Mouse (Mus musculus): ENCODE data around the gene Arid5b. TPM values are rescaled to one million over a fixed set of nuclear protein-coding genes. Genes with fewer than 3 reads are reported as not detected.
A peak's percentile ranks its signal among the peaks of the same experiment; 100 is the strongest.

Arid5b gene
- total RNA-seq, 2 experiments from 2014 or later, result 14.7 to 18.7 TPM

DNA sequence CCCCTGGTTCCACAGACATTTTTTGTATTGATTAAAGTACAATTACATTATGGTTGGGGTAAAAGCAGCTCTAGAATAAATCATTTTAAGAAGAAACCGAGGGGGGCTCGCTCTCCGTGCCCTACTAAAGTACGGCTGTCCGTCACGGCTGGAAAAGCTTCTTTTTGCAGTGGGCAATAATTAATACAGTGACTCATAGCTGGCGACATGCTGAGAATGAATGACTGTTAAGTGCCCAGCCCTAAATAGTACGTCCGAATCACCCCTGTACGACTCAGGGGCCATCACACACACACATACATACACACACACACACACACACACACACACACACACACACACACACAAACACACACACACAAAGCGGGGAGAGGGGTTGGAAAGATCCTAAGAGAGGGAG lies 75.2 kb downstream of the Arid5b start:
- no peak for DNase-seq (ENCODE audit: low spot score in 2 of 2)

DNA sequence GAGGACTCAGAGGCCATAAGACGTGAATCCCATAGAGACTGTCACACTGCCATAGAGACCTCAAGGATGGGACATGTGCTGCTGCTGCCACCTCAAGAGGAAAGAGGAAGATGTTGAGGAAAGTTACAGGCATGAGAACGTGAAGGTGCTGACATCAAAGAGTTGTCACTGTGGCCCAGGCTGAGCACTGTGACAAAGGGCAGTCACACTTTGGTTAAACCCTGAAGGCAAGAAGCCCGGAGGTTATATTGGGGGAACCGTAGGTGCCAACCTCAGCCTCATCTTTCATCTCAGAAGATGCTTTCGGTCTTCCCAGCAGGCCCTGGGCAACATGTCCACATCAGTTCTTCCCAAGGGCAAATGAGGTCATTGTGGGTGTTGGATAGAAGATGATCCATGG lies 79.1 kb downstream of the Arid5b start:
- DNase-seq (ENCODE audit: low spot score in 2 of 2), result no peak

DNA sequence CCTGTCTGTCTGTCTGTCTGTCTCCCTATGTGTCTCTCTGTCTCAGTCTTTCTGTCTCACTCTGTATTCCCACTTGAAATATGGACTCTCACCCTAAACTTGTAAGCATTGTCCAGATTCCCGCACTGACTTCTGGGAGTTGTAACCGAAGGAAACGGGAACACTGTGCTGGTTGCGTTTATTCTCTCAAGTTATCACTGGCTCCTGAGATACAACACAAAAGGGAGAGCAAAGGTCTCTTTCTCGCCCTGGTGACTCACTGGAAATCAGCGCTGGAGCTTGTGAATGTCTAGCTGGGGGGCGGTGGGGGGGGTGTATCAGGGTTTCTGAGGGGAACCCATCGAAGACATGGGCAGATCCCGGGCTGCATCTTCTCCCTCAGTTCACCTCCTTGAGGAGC lies 82.2 kb downstream of the Arid5b start:
- no peak for DNase-seq (ENCODE audit: low spot score in 2 of 2)

DNA sequence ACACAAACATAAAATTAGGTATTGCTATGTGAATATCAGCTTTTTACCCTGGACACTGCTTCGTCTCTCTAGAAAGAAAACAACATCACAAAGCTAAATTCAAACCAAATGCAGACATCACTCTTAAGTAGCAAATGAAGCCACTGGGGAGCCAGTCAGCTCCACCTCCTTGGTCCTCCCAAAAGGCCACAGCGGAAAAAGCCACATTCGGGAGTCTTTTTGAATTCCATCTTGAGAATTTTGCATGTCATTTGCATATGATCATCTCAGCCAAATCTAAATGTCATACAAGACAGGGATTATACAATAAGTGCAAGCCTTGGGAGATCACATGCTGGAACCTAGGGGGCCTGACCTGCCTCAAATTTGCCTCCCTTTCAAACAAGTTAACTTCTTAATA lies 85.0 kb downstream of the Arid5b start:
- no peak for DNase-seq (ENCODE audit: low spot score in 2 of 2)

DNA sequence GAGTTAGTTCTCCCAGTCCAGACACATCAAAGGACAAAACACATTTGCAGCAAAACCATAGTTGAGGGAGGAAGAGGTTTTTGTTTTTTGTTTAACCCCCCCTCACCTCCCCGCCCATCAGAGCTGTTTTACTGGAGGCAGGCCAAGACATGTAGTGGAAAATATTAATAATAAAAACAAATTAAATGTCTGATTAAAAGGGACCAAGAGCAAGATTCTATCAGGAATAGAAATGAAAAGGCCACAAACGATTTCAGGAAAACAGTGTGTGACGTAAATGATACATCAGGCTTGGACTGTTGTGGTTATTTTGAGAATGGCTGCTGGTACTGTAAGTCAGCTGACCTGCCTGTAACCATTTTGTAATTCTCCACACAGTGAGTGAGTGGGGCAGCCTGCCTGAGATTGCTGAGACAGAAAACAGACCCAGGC lies 85.7 kb downstream of the Arid5b start:
- DNase-seq (ENCODE audit: low spot score in 2 of 2), result no peak

DNA sequence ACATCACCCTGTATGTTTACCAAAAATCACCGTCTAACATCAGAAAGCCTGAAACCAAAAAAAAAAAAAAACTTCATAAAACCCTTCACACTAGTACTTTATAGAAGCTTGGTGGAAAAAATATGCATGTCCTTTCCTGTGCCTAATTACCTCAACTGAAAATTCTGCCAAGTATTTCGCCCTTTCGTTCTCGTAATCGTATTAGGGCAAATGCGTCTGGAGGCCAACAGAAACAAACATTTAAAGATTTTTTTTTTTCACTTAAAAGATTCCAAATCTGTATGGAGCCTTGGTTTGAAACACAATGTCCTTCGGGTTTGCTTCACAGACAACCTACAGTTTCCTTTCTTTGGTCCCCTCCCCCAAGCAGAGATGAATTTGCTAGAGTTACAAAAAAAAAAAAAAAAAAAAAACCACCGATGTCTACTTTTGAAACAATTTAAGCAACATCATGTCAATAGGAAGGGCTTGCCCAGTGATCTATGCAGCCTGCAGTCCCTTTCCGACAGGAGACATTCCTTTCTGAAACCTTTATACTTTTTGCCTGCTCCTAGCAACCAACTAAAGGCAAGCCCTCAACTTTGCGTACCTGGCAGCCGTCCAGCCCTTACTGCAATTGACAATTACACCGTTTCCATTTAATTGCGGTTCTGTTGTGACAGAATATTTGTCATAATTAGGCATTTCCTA lies 86.7 kb downstream of the Arid5b start:
- DNase-seq (ENCODE audit: low spot score in 2 of 2), result peak; percentile 31 to 46

DNA sequence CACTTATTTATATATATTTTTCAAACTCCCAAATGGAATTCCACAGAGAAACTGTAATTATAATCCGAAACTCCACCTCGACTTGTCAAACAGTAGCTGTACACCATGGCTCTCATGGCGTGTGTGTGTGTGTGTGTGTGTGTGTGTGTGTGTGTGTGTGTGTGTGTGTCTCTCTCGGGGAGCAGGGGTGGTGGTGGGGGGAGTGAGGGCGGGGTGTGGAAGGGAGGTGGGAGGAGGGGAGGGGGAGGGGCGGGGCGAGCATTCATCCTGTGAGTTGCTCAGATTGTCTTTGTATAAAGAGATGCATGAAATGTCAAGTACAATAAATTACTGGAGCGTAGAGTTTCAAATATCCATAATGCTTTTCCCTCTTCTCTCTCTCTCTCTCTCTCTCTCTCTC lies 87.4 kb downstream of the Arid5b start:
- no peak for DNase-seq (ENCODE audit: low spot score in 2 of 2)

DNA sequence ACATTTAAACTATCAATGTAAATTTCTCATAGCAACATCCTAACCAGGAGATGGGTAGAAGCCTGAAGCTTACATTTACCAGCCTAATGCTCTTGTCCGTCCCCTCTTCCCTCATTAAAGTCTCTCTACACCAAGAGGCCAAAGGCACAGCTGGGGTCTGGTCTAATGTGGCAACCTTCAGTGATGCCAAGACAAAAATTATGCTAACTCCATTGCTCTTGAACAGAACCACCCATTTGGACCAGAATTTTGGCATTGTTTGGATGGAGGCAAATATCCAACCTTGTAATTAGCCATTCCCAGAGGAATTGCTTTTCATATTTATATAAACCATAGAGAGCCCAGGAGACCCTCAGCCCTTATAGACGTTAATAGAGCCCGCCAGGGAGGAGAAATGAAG lies 88.7 kb downstream of the Arid5b start:
- DNase-seq (ENCODE audit: low spot score in 2 of 2), result no peak

DNA sequence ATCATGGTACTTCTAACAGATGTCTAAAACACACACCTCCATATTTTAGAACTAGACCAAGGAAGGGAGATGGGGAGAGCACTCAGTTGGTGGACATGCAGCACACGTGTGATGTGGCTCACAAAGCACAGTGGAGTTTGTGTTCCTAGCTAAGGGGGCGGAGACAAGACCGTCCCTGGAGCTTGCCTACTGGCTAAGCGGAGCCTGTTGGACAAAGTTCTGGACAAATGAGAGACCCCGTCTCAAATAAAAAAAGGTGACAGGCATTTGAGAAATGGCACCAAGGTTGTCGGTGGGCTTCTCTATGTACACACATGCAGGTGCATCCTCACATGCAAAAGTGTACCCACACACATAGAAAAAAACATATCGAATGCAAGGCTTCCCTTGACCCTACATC lies 95.4 kb downstream of the Arid5b start:
- no peak for DNase-seq (ENCODE audit: low spot score in 2 of 2)

DNA sequence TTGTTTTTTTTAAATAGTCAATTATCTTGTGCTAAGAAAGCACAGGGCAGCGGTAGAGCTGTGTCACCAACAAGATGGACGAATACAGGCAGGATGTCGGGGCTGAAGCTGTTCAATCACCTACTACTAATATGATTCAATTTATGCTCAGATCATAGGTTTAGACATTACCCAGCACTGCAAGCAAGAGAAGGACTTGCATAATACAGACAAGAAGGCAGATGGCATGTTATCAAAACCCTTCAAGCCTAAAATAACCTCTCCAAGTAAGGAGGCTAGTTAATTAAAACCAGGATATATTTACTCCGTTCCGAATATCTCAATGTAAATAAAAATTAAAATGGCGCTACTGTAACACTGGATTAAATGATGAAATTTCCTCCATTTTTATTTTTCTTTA lies 96.3 kb downstream of the Arid5b start:
- DNase-seq (ENCODE audit: low spot score in 2 of 2), result no peak

DNA sequence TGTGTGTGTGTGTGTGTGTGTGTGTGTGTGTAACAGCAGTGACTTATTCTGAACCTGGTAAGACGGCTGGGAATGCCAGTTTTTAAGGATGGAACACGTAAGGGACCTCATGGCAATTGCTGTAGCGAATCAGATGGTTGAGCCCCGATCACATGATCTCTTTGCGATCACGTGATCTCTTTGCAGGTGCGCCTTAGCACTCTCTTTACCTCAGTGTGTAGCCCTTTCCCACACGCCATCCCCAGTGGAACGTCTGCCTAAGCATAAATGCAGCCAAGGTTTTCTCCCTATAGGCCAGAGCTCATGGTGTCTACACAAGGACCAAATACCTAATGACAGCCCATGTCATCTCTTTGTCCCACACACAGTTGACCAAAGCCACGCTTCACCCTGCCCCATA lies 97.4 kb downstream of the Arid5b start:
- DNase-seq (ENCODE audit: low spot score in 2 of 2), result no peak

DNA sequence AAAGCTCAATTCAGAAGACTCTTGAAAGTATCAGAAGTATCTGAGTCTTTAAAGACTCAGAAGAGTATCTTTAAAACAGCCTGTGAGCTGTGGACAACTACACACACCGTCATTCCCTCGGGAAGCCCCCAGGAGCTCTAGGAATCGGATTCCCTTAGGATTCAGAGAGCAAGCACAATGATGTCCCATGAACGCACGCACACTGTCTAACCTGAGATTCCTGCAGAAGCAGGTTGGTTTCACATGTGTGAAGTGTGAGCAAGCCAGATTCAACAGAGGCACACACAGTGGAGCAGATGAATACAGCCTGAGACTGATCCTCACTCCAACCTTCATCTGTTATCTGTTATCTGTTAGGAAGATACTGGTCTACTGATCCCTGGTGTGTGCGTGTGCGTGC lies 97.8 kb downstream of the Arid5b start:
- DNase-seq (ENCODE audit: low spot score in 2 of 2), result no peak

DNA sequence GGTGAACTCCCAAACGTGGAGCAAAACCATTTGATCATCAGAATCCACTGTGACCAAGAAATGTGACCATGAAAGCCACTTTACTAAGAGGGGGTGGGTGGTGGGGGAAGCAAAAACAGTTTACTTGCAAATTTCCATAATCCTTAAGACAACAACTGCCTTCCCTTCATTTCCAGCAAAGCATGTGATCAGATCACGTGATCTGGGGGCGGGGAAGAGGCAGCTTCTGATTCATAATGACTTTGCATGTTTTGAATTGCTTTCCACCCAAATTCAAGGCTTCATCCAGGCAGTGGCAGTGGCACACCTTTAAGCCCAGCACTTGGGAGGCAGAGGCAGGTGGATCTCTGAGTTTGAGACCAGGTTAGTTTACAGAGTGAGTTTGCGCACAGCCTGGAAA lies 98.4 kb downstream of the Arid5b start:
- DNase-seq (ENCODE audit: low spot score in 2 of 2), result no peak

DNA sequence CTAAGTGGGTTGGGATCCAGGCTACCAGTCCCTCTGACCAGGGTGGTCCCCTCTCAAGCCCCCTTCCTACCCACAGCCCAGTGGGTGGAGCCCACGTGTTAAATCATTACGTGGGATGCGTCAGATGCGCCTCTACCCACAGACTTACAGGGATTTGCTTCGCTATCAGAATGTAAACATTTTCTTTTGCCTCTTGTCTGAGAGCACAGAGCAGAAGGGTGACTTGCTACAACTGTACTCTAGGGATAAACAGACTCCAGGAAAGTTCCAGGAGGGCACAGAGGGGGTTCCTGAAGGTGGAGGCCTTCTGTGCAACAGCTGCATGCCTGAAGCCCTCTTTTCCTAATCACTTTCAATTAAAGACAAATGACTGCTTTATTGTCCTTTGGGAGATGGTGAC lies 98.8 kb downstream of the Arid5b start:
- no peak for DNase-seq (ENCODE audit: low spot score in 2 of 2)

DNA sequence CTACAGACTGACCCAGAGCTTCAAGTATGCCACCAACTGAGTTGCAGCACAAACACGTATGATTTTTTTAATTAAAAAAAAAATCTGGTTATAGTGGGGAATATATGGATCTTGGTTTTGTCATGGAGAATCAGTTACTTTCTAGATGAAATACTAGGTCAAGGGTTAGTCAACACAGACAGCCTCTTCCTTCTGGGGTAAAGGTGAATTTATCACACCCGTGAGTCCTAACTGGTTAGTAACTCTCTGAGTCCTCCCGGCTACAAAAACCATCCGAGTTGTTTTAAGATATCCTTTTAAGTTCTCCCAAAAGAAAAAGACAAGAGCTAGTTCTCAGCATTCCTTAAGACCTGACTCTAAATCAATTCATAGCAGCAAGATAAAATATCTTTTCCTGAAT lies 99.2 kb downstream of the Arid5b start:
- DNase-seq (ENCODE audit: low spot score in 2 of 2), result no peak

DNA sequence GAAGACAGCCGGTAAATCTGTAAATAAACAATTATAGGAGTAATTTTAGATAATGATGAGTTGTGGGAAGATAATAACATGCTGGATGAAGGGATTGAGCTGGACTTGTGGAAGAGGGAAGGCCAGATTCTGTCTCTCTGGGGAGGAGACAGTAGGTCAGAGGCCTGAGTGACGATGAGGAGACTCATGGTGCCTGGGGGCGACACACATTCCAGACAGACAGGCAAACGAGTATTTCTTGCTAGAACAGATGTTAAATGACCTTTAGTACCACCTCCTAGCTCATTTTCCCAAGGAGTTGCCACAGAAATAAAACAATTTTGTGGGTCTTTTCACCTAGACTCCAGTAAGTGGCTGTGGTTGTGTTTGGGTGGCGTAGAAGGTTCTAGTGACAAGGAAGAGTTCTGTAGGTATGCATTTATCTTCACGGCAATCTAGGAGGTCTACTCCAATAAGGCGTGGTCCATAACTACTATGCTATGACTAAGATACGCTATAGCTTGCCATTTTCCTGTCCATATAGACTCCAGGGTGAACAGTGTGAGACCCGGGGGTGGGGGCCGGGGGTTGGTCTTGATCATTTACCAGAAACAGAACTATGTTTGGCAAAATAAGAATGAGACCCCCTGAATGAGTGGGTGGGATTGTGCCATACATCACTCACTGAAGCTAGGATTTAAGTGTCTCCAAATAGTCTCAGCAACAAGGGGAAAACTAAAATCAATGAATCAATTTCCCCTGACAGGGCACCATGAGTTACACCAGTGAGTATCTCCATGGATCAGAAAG lies 100.6 kb downstream of the Arid5b start:
- no peak for DNase-seq (ENCODE audit: low spot score in 2 of 2)

DNA sequence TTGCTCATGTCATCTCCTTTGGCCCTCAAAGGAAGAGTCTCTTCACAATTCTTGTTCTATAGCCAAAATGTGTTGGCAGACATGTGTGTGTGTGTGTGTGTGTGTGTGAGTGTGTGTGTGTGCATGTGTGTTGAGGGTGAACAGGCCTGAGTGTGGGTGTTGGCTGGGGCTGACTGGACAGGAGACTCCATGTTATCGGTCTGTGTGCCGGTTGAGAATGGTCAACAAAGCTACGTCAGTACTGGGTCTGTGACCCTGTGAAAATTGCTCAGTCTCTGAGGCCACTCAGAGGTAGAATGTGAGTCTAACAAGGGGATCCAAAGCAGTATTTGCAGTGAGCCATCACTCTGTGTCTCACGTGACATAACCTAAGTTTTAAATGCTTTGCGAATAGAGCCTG lies 102.7 kb downstream of the Arid5b start:
- no peak for DNase-seq (ENCODE audit: low spot score in 2 of 2)

DNA sequence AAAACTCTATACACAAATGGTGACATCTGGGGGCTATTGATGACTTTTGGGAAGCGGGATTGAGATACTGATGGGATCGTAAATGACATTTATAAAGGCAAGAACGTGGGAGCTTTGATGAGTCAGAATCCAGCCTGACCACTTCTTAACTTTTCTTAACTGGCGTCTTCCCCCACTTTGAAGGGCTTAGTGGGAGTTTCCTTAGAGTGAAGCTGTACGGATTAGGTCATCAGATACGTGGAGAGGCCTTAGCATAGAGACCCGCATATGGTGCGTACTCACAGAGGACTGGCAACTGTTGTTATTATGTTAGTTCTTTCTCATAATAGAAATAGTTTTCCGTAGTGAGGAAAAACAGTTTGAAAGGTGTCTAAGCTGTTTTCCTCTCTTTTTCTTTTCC lies 104.9 kb downstream of the Arid5b start:
- DNase-seq (ENCODE audit: low spot score in 2 of 2), result no peak

DNA sequence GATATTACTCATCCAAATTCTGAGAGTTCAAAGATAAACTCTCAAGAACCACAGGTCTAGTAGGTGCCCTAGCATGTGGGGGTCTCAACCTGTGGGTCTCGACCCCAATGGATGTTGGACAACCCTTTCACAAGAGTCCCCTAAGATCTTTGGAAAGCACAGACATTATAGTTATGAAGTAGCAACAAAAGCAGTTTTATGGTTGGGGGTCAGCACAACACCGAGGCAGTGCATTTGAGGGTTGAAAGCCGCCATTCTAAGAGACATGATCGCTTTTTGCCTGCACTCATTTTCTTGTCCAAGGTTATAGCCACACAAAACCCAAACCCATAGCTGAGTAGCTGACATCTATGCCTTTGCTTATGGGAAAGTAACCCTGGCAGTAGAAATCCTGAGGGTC lies 105.6 kb downstream of the Arid5b start:
- DNase-seq (ENCODE audit: low spot score in 2 of 2), result no peak

DNA sequence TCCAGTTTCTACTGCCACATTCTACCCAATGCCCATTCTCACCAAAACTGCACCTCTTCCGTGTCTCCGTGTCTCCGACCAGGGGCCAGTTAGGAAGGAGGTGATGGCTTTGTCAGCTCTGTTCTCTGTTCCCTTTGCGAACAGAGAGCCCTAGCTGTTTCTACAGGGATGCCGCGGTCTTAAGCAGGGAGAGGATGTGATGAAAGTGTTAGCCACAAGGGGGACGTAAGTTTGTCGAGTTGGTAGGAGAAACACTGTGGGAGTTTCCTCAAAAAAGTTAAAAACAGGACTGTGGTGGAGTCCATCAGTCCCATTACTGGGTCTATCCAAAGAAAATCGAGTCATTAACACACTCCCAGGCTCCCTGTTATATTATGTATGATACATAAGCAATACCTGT lies 106.6 kb downstream of the Arid5b start:
- no peak for DNase-seq (ENCODE audit: low spot score in 2 of 2)

DNA sequence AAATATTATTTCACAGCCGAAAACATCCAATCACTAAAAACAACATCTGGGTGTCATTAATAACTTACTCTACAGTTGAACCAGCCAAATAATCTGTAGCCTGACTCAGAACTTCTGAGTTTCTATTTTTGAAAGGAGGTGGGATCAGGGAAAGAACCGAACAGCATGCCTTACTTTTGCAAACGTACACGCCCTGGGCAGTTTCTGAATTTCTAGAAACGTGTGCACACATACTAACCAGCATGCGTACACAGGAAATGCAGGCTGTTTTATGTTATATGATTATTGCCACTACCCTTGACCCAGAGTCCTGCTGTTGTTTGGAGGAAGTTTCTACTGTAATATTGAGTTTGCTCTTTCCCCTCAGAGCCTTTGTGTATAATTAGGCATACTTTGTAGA lies 109.9 kb downstream of the Arid5b start:
- no peak for DNase-seq (ENCODE audit: low spot score in 2 of 2)

DNA sequence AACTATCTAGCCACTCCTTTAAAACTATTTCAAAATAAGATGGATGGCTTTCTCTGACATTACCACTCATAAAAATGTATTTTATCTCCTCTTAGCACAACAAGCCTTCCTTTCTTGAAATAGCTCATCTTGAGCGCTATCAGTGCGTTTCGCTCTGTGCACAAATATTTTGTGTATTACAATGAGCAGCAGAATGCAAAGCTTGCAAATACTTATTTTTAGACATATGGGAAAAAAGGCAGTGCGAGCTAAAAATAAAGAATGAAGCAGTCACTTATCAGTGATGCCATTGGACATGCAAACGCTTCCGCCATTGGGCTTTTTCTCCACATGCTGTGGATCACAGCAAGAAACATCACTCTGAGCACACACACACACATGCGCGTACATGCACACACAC lies 110.4 kb downstream of the Arid5b start:
- DNase-seq (ENCODE audit: low spot score in 2 of 2), result no peak

DNA sequence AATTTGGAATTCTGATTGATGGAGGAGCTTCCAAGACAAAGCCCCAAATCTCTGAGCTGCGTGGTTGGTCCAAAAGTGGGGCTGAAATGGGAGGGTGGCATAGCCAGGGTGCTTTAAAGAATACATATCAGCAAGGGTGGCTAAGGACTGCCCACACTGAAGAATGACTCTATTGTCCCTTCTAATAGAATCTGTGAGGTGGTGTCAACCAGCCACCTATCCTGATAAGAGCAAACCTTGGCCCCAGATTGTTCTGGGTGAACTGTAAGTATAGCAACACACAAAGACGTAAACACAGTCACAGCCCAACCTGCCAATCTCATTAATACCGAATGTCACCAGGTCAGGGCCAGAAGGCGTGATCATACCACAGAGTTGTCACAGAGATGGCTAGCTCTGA lies 111.4 kb downstream of the Arid5b start:
- DNase-seq (ENCODE audit: low spot score in 2 of 2), result no peak
